Mouse (Mus musculus) thymus, adult 2 months (tissue): ENCODE results near the gene Mocs2.

Source experiments
- CTCF ChIP-seq: fragments of 200-500 bp; IDR thresholded peaks from 2 replicates; pipeline ENCODE4 v1.5.1; 2012; ENCODE audit warnings: mild to moderate bottlenecking, control low read depth, low read length, moderate library complexity, borderline replicate concordance; ENCODE audit not compliant: control insufficient read depth, poor library complexity, insufficient read depth; ENCODE audit errors: extremely low read depth
- POLR2A ChIP-seq: fragments of 200-500 bp; IDR thresholded peaks from 2 replicates; pipeline ENCODE4 v1.6.1; 2012; ENCODE audit warnings: mild to moderate bottlenecking, low read length, control low read depth, moderate library complexity; ENCODE audit not compliant: control insufficient read depth, poor library complexity, insufficient read depth; ENCODE audit errors: extremely low read depth

DNA sequence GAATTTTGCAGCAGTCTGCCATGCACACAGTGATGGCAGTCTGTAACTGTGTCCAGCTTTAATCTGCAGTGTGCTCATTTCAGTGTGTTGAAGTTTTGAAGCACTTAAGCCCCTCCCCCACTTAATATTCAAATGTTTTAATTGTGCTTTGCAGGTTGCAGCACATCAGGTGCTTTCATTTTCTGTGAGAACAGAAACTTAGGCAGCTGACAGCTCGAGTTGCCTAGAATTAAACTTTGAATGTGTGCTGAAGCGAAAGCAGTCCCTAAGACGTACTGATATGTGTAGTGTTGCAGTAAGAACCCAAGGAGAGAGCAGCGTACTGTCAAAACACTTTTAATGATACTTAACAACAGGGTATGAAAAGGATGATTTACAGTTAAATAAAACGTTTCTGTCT lies 14.7 kb downstream of the Mocs2 start:
- TF ChIP-seq POLR2A (no peak), CTCF (no peak)
